Mouse (Mus musculus) G1E-ER4 (cell line): ENCODE measurements around the gene Slc26a5. TPM values are rescaled to one million over a fixed set of nuclear protein-coding genes. Genes with fewer than 3 reads are reported as not detected.

Experiments used
- GATA1 ChIP-seq: IDR thresholded peaks from one replicate; pipeline ENCODE4 v1.8.0; 2012; ENCODE audit warnings: low read length, inconsistent platforms
- polyA plus RNA-seq: library from polyadenylated mRNA; stranded (reverse); fragments of >175 nt; gene quantifications from 2 replicates; pipeline ENCODE4 v1.2.3, GENCODE M21; 2012

Slc26a5 gene
- polyA plus RNA-seq, 1 experiment = not detected

DNA sequence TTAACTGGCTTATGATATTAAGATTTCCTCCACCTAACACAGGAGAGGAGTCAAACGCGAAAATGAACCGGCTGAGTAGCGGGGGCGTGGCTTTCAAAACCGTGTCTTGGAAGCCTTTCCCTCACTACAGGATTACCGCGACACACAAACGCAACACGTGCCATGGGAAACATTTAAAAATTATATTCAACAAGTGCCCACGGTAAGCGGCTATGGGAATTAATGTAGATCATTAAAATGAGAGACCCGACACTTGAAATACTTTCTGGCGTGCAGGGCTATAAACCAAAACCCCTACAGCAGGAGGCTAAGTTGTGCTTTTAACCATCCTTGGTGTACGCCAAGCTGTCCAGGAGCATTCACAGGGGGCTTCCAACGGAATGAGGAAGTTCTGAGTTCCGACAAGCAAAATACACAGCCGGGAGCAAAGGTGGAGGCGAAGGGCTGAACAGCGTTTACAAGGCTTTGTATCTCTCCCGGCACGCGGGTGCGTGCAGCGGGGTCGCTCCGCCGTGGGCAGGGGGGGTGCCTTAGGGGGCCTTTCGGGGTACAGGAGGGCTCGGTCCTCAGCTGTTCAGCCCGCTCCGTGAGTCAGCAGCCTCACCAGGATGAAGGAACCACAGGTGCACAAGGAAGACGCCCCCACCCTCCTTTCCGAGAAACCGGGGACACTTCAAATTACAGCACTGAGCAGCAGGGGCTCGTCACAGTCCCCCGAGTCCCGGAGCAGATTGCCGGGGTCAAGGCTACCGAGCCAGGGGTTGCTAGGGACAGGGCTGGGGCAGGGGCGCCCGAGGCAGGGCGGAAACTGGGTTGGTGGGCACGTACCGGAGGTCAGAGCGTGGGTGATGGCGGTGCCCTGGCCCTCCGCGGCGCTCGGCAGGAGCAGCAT lies 81.0 kb downstream of the Slc26a5 start:
- no peak for TF ChIP-seq GATA1

DNA sequence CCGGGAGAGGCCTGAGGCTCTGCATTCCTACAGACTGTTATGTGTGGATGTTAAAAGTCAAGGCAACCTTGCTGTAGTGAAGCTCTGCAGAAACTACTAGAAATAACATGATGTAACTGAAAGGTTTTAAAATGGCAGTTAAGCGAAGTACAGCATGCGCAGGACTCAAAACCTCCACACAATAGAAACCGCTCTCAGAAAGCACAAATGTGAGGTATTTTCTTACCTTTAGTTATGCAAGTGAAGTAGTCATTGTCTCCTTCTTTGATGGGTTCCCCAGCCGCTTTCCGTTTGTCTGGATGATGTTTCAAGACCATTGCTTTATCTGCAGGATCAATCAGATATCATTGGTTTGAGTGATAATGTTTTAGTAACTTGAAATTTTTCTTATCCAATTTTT lies 88.9 kb downstream of the Slc26a5 start:
- no peak for TF ChIP-seq GATA1

DNA sequence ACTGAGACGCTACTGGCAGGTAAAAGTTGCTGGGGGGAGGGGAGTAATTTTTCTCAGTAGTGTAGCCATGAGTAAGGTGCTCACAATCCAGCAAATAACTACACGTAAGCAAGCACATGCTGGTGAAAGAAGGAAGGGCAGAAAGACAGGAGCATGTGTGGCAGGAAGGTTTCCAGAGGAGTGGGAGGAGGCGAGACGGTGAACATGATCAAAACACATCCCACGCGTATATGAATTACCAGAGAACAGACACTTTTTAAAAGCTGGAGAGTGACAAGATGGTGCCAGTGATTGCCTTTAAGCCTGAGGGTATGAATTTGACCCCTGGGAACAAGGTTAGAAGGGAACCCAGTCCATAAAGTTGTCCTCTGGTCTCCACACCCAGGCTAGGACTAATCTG lies 95.6 kb downstream of the Slc26a5 start:
- no peak for TF ChIP-seq GATA1

DNA sequence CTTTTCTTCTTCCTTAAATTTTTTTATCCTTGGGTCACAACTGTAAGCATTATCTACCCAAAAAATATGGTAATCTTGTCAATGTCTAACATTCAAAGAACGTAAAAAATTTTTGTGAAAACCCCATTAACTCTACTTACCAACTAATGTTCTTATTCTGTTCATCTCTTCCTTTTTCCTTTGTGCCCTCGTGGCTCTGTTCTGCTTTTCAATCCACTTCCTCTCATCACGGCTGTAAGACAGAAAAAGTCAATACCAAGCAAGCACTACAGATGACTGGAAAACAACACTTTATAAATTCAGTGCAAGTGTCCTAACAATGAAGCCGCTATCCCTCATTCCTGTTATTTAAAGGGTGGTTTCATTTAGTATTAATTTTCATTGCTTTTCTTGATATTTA lies 96.9 kb downstream of the Slc26a5 start:
- no peak for TF ChIP-seq GATA1

Other genes with a start within 250 kb of the Slc26a5 start
- not detected in 2 replicates for gene Fbxl13, start 220.0 kb downstream of the Slc26a5 start, polyA plus RNA-seq
- 35.6 and 40.6 TPM in 2 replicates for gene Armc10, start 219.8 kb downstream of the Slc26a5 start, polyA plus RNA-seq
- 1.6 and 1.7 TPM in 2 replicates for gene Napepld, start 164.2 kb downstream of the Slc26a5 start, polyA plus RNA-seq
- gene Pmpcb, start 128.5 kb downstream of the Slc26a5 start, polyA plus RNA-seq = 44.5 and 58.8 TPM in 2 replicates
- gene Dnajc2, start 80.4 kb downstream of the Slc26a5 start, polyA plus RNA-seq = 73.9 and 107 TPM in 2 replicates
- gene Psmc2, start 80.3 kb downstream of the Slc26a5 start, polyA plus RNA-seq = 7.1 and 15.7 TPM in 2 replicates